Mouse (Mus musculus): Measurements from ENCODE around the gene Fam19a1. TPM values are rescaled to one million over a fixed set of nuclear protein-coding genes. Genes with fewer than 3 reads are reported as not detected.

Fam19a1 gene
- 9.4 and 10.6 TPM in 2 replicates for polyA plus RNA-seq (2014; fragmentation: Nextera tagmentation; extraction: Ambion mirVana)

- Histone ChIP-seq H3K27me3 (replicated peaks; ENCODE audit: control insufficient read depth, insufficient read depth, low read length) (no peaks in the 10 kb centered on the region), H3K4me2 (ENCODE audit: low read length) (peak within 1 kb of the TSS; percentile 92), H3K27ac (ENCODE audit: low read depth) (no peak within 1 kb of the TSS), H3K9ac (ENCODE audit: low read length) (0 out of 2 replicates have a peak within 1 kb of the TSS, but pooled peaks have one; percentile 8), H3K9me3 (ENCODE audit: control insufficient read depth, low read length) (no peaks in the 10 kb centered on the region), H3K4me1 (replicated peaks; ENCODE audit: control insufficient read depth, insufficient read depth, low read length) (peaks cover 7% of the 10 kb centered on the region), H3K36me3 (ENCODE audit: control insufficient read depth, insufficient read depth, low read length) (no peaks in the 10 kb centered on the region), H3K4me3 (ENCODE audit: low read depth, low read length) (peak within 1 kb of the TSS; percentile 23)
- WGBS, result 24% methylated on average over 6 of the region's 6 CpGs
- no peak for DNase-seq (ENCODE audit: low spot score)
- no peak for ATAC-seq (replicated peaks; ENCODE audit: low FRiP score, low TSS enrichment, low read depth)
These were observed at the start of gene Fam19a1 for GRCm38 (mm10) chr6:96112854-96113253. Fam19a1 (plus strand) TSS chr6:96113154.

GRCm38 (mm10) chr6:96071080-96071479 is 41.9 kb upstream of the Fam19a1 start:
- Histone ChIP-seq H3K27me3 (replicated peaks; ENCODE audit: control insufficient read depth, insufficient read depth, low read length) (no peaks in the 10 kb centered on the region), H3K36me3 (ENCODE audit: control insufficient read depth, insufficient read depth, low read length) (no peaks in the 10 kb centered on the region), H3K9ac (ENCODE audit: low read length) (no peak overlapping the region), H3K4me2 (ENCODE audit: low read length) (no peak overlapping the region), H3K4me1 (replicated peaks; ENCODE audit: control insufficient read depth, insufficient read depth, low read length) (no peaks in the 10 kb centered on the region), H3K4me3 (ENCODE audit: low read depth, low read length) (no peak overlapping the region), H3K9me3 (ENCODE audit: control insufficient read depth, low read length) (no peaks in the 10 kb centered on the region), H3K27ac (ENCODE audit: low read depth) (no peak overlapping the region)
- DNase-seq (ENCODE audit: low spot score) (no peak), ATAC-seq (replicated peaks; ENCODE audit: low FRiP score, low TSS enrichment, low read depth) (no peak)
- WGBS, result 80% methylated on average over 4 of the region's 4 CpGs

- H3K4me1 ChIP-seq (replicated peaks; ENCODE audit: control insufficient read depth, insufficient read depth, low read length), result no peaks in the 10 kb centered on the region
- no peaks in the 10 kb centered on the region for H3K27me3 ChIP-seq (replicated peaks; ENCODE audit: control insufficient read depth, insufficient read depth, low read length)
- DNase-seq (ENCODE audit: low spot score), result no peak
- no peak for ATAC-seq (replicated peaks; ENCODE audit: low FRiP score, low TSS enrichment, low read depth)
- no peak overlapping the region for H3K4me3 ChIP-seq (ENCODE audit: low read depth, low read length)
- H3K9ac ChIP-seq (ENCODE audit: low read length), result no peak overlapping the region
- H3K27ac ChIP-seq (ENCODE audit: low read depth), result no peak overlapping the region
- H3K9me3 ChIP-seq (ENCODE audit: control insufficient read depth, low read length), result no peaks in the 10 kb centered on the region
- H3K4me2 ChIP-seq (ENCODE audit: low read length), result no peak overlapping the region
- no peaks in the 10 kb centered on the region for H3K36me3 ChIP-seq (ENCODE audit: control insufficient read depth, insufficient read depth, low read length)
These were observed 41.4 kb upstream of the Fam19a1 start for GRCm38 (mm10) chr6:96071567-96071966.

DNA sequence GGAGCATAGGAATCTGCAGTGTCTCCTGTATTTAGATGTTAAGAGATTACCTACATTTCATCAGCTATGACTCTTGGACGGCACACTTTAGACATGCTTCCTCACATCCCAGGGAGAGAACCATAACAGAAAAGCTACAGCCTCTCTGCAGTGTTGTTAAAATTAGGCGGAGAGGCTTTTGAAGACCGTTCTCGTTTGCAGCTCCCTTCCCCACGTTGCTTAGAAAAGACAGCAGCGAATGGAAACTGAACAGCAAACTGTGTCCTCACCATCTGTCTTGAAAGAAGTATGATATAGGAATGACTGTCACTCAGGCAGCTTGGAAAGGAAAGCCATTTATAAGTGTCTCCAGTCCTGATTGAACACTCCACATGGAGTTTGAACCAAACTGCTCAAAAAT is 23.0 kb upstream of the Fam19a1 start:
- DNase-seq (ENCODE audit: low spot score), result no peak
- WGBS, result 84% methylated on average over 6 of the region's 6 CpGs
- no peaks in the 10 kb centered on the region for H3K27me3 ChIP-seq (replicated peaks; ENCODE audit: control insufficient read depth, insufficient read depth, low read length)

DNA sequence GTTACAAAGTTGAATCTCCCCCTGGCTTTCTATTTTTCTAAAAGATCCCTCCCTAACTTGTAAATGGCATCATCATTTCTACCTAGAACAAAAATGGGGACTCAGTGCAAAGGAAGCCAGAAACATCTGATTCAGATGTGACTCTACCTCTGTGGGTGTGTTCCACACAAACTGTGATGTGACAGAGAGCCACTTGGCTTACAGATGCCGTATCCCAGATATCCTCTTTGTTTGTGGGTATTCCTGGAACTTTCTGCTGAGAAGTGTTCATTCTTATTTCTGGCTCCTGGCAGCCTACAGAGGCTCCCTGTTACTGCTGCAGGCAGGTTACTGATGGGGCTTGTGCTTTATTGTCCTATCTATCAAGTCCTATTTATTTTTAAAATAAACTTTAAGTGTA is 19.2 kb upstream of the Fam19a1 start:
- H3K9me3 ChIP-seq (ENCODE audit: control insufficient read depth, low read length), result no peaks in the 10 kb centered on the region
- no peak overlapping the region for H3K27ac ChIP-seq (ENCODE audit: low read depth)
- H3K4me3 ChIP-seq (ENCODE audit: low read depth, low read length), result no peak overlapping the region
- H3K9ac ChIP-seq (ENCODE audit: low read length), result no peak overlapping the region
- no peak for ATAC-seq (replicated peaks; ENCODE audit: low FRiP score, low TSS enrichment, low read depth)
- no peaks in the 10 kb centered on the region for H3K36me3 ChIP-seq (ENCODE audit: control insufficient read depth, insufficient read depth, low read length)
- no peak overlapping the region for H3K4me2 ChIP-seq (ENCODE audit: low read length)
- H3K4me1 ChIP-seq (replicated peaks; ENCODE audit: control insufficient read depth, insufficient read depth, low read length), result no peaks in the 10 kb centered on the region
- WGBS, result 81% methylated on average over 1 of the region's 1 CpGs
- H3K27me3 ChIP-seq (replicated peaks; ENCODE audit: control insufficient read depth, insufficient read depth, low read length), result no peaks in the 10 kb centered on the region
- no peak for DNase-seq (ENCODE audit: low spot score)

More for the DNA sequence above, 23.0 kb upstream of the Fam19a1 start:
- no peak overlapping the region for H3K9ac ChIP-seq (ENCODE audit: low read length)
- H3K4me3 ChIP-seq (ENCODE audit: low read depth, low read length), result no peak overlapping the region
- H3K9me3 ChIP-seq (ENCODE audit: control insufficient read depth, low read length), result no peaks in the 10 kb centered on the region
- ATAC-seq (replicated peaks; ENCODE audit: low FRiP score, low TSS enrichment, low read depth), result no peak
- no peaks in the 10 kb centered on the region for H3K36me3 ChIP-seq (ENCODE audit: control insufficient read depth, insufficient read depth, low read length)
- no peak overlapping the region for H3K27ac ChIP-seq (ENCODE audit: low read depth)
- no peaks in the 10 kb centered on the region for H3K4me1 ChIP-seq (replicated peaks; ENCODE audit: control insufficient read depth, insufficient read depth, low read length)
- no peak overlapping the region for H3K4me2 ChIP-seq (ENCODE audit: low read length)

DNA sequence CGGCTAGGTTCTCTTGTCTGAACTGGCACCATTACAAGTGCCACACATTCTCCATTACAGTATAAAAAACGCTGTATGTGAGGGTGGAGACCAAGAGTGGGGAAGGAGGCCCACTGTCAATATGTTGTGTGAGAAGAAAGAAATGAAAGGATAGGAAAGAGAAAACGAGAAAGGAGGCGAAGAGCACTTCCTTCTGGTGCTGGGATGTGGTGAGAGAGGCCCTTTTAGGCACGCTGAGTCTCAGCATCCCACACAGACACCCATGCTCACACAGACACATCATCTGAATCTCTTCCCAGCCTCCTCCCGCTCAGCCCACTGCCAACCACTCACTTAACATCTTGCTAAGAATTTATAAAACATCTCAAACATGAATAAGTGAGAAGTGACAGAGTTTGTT is 14.7 kb upstream of the Fam19a1 start:
- 82% methylated on average over 6 of the region's 6 CpGs for WGBS
- H3K4me2 ChIP-seq (ENCODE audit: low read length), result no peak overlapping the region
- no peak for ATAC-seq (replicated peaks; ENCODE audit: low FRiP score, low TSS enrichment, low read depth)
- no peaks in the 10 kb centered on the region for H3K36me3 ChIP-seq (ENCODE audit: control insufficient read depth, insufficient read depth, low read length)
- H3K9me3 ChIP-seq (ENCODE audit: control insufficient read depth, low read length), result no peaks in the 10 kb centered on the region
- H3K27ac ChIP-seq (ENCODE audit: low read depth), result no peak overlapping the region
- no peak for DNase-seq (ENCODE audit: low spot score)
- H3K4me1 ChIP-seq (replicated peaks; ENCODE audit: control insufficient read depth, insufficient read depth, low read length), result no peaks in the 10 kb centered on the region
- H3K4me3 ChIP-seq (ENCODE audit: low read depth, low read length), result no peak overlapping the region
- no peak overlapping the region for H3K9ac ChIP-seq (ENCODE audit: low read length)
- H3K27me3 ChIP-seq (replicated peaks; ENCODE audit: control insufficient read depth, insufficient read depth, low read length), result no peaks in the 10 kb centered on the region

DNA sequence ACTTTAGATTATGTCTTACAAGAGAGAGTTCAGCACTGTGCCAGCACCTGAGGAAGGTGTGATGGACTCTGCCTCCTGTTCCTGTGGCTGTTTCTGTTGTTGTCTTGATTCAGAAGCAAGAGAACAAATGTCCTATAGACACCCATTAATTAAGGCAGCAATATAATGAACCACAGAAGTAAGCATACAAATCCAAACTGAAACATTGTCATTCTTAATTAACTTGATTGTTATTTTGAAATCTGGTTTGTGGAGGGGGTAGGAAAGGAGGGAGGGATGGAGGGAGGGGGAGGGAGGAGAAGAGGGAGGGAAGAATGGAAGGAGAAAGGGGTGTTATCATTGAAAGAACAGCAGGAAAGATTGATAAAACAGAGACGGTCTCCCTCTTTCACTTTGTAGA is 1.3 kb upstream of the Fam19a1 start:
- H3K4me1 ChIP-seq (replicated peaks; ENCODE audit: control insufficient read depth, insufficient read depth, low read length), result peaks cover 7% of the 10 kb centered on the region
- H3K9me3 ChIP-seq (ENCODE audit: control insufficient read depth, low read length), result no peaks in the 10 kb centered on the region
- no peaks in the 10 kb centered on the region for H3K27me3 ChIP-seq (replicated peaks; ENCODE audit: control insufficient read depth, insufficient read depth, low read length)
- no peak overlapping the region for H3K27ac ChIP-seq (ENCODE audit: low read depth)
- no peak for DNase-seq (ENCODE audit: low spot score)
- H3K9ac ChIP-seq (ENCODE audit: low read length), result no peak overlapping the region
- WGBS, result 77% methylated on average over 1 of the region's 1 CpGs
- ATAC-seq (replicated peaks; ENCODE audit: low FRiP score, low TSS enrichment, low read depth), result no peak
- H3K4me3 ChIP-seq (ENCODE audit: low read depth, low read length), result no peak overlapping the region
- H3K4me2 ChIP-seq (ENCODE audit: low read length), result no peak overlapping the region
- no peaks in the 10 kb centered on the region for H3K36me3 ChIP-seq (ENCODE audit: control insufficient read depth, insufficient read depth, low read length)

DNA sequence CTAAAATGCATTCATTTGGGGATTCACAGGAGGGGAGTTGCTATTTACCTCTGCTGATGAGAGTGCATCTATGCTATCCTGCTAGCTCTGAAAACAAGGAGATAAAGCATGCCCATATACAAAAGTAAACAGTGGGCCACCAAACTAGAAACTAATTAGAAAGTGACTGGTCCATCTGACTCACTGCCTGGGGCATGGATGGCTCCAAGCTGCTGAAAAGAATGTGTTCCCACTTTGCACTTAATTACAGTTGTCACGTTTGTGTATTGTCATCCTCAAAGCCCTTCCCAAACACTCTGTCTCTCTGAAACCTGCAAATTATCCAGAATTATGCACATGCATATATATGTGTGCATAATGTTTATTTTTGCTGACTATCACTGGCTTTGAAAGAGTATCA is 1.2 kb downstream of the Fam19a1 start:
- Histone ChIP-seq H3K4me1 (replicated peaks; ENCODE audit: control insufficient read depth, insufficient read depth, low read length) (peaks cover 7% of the 10 kb centered on the region), H3K4me3 (ENCODE audit: low read depth, low read length) (peak overlapping the region; percentile 23), H3K36me3 (ENCODE audit: control insufficient read depth, insufficient read depth, low read length) (no peaks in the 10 kb centered on the region), H3K4me2 (ENCODE audit: low read length) (peak overlapping the region; percentile 92), H3K9ac (ENCODE audit: low read length) (no peak overlapping the region), H3K9me3 (ENCODE audit: control insufficient read depth, low read length) (no peaks in the 10 kb centered on the region), H3K27ac (ENCODE audit: low read depth) (no peak overlapping the region), H3K27me3 (replicated peaks; ENCODE audit: control insufficient read depth, insufficient read depth, low read length) (no peaks in the 10 kb centered on the region)
- DNase-seq (ENCODE audit: low spot score) (no peak), ATAC-seq (replicated peaks; ENCODE audit: low FRiP score, low TSS enrichment, low read depth) (no peak)
- WGBS, result 26% methylated on average over 1 of the region's 1 CpGs

GRCm38 (mm10) chr6:96116148-96116533 is 3.2 kb downstream of the Fam19a1 start:
- peak; percentile 51 for DNase-seq (ENCODE audit: low spot score)
- Histone ChIP-seq H3K27ac (ENCODE audit: low read depth) (no peak overlapping the region), H3K4me3 (ENCODE audit: low read depth, low read length) (peak overlapping the region; percentile 54), H3K27me3 (replicated peaks; ENCODE audit: control insufficient read depth, insufficient read depth, low read length) (no peaks in the 10 kb centered on the region), H3K36me3 (ENCODE audit: control insufficient read depth, insufficient read depth, low read length) (no peaks in the 10 kb centered on the region), H3K4me1 (replicated peaks; ENCODE audit: control insufficient read depth, insufficient read depth, low read length) (peaks cover 7% of the 10 kb centered on the region), H3K9me3 (ENCODE audit: control insufficient read depth, low read length) (no peaks in the 10 kb centered on the region), H3K4me2 (ENCODE audit: low read length) (peak overlapping the region; percentile 92), H3K9ac (ENCODE audit: low read length) (peak overlapping the region; percentile 62)
- WGBS, result 8% methylated on average over 6 of the region's 6 CpGs
- no peak for ATAC-seq (replicated peaks; ENCODE audit: low FRiP score, low TSS enrichment, low read depth)
